22 mouse cellular contexts compared by ENCODE assay signal in genomic region chr3:138499854-138500740, GRCm38 (mm10). TPM values are rescaled to one million over a fixed set of nuclear protein-coding genes. Genes with fewer than 3 reads are reported as not detected.
DNase-seq lines count a peak whose midpoint lies in the region; ATAC-seq and TF ChIP-seq lines count a peak whose summit lies in the region.
"Had no signal": no experiment of that assay in that cellular context is flagged by ENCODE, and none has a peak within 500 bp of the region (broad histone marks: within the 10 kb centered on the region; RNA-seq: fewer than 3 reads in every experiment).

No protein-coding gene starts in this region.

- no peaks in the 10 kb centered on the region for H3K27me3 ChIP-seq in hindbrain, embryonic 14.5 days (ENCODE audit: control insufficient read depth, insufficient read depth, low read length)
- H3K27me3 ChIP-seq in midbrain, embryonic 15.5 days (replicated peaks): no peaks in the 10 kb centered on the region
- no peaks in the 10 kb centered on the region for H3K27me3 ChIP-seq in liver, postnatal 0 days (ENCODE audit: insufficient read depth, low read length)
- no peaks in the 10 kb centered on the region for H3K27me3 ChIP-seq in forebrain, embryonic 14.5 days (replicated peaks; ENCODE audit: control insufficient read depth, insufficient read depth, low read length)
- H3K27me3 ChIP-seq in liver, embryonic 11.5 days (replicated peaks; ENCODE audit: control insufficient read depth, insufficient read depth, low read length): no peaks in the 10 kb centered on the region
- H3K27me3 ChIP-seq: forebrain, embryonic 15.5 days; intestine, embryonic 15.5 days; limb, embryonic 15.5 days; stomach, embryonic 15.5 days had no signal

- 0 out of 2 replicates have a peak overlapping the region, but pooled peaks have one; percentile 13 for H3K9ac ChIP-seq in hindbrain, embryonic 14.5 days
- H3K9ac ChIP-seq in midbrain, embryonic 15.5 days: no peak overlapping the region
- H3K9ac ChIP-seq in liver, postnatal 0 days (replicated peaks): no peak overlapping the region
- no peak overlapping the region for H3K9ac ChIP-seq in forebrain, embryonic 14.5 days (ENCODE audit: low read length)
- no peak overlapping the region for H3K9ac ChIP-seq in liver, embryonic 11.5 days (ENCODE audit: low read depth, low read length)
- H3K9ac ChIP-seq: forebrain, embryonic 15.5 days; intestine, embryonic 15.5 days; limb, embryonic 15.5 days; stomach, embryonic 15.5 days had no signal

- no peak overlapping the region for H3K4me3 ChIP-seq in hindbrain, embryonic 14.5 days (replicated peaks; ENCODE audit: low read length)
- no peak overlapping the region for H3K4me3 ChIP-seq in midbrain, embryonic 15.5 days
- no peak overlapping the region for H3K4me3 ChIP-seq in liver, postnatal 0 days (ENCODE audit: low read depth, low read length)
- H3K4me3 ChIP-seq in forebrain, embryonic 14.5 days (ENCODE audit: low read depth, low read length): no peak overlapping the region
- H3K4me3 ChIP-seq in liver, embryonic 11.5 days (ENCODE audit: low read depth, low read length): no peak overlapping the region
- H3K4me3 ChIP-seq: forebrain, embryonic 15.5 days; gastrocnemius, adult 2 months; heart, adult 2 months; intestine, embryonic 15.5 days; limb, embryonic 15.5 days; stomach, embryonic 15.5 days had no signal

- peaks cover 13% of the 10 kb centered on the region for H3K4me1 ChIP-seq in hindbrain, embryonic 14.5 days (replicated peaks; ENCODE audit: control insufficient read depth, insufficient read depth, low read length)
- H3K4me1 ChIP-seq in midbrain, embryonic 15.5 days: no peaks in the 10 kb centered on the region
- peaks cover 9% of the 10 kb centered on the region for H3K4me1 ChIP-seq in liver, postnatal 0 days (ENCODE audit: insufficient read depth)
- H3K4me1 ChIP-seq in forebrain, embryonic 14.5 days (ENCODE audit: control insufficient read depth, insufficient read depth, low read length): no peaks in the 10 kb centered on the region
- peaks cover under 1% of the 10 kb centered on the region; the same call in 1 of the 2 replicates for H3K4me1 ChIP-seq in liver, embryonic 11.5 days (replicated peaks; ENCODE audit: control insufficient read depth, insufficient read depth, low read length)
- H3K4me1 ChIP-seq: forebrain, embryonic 15.5 days; intestine, embryonic 15.5 days; limb, embryonic 15.5 days; stomach, embryonic 15.5 days had no signal

- no peak for TF ChIP-seq EP300 in liver, postnatal 0 days (IDR thresholded peaks at IDR 0.05; ENCODE audit: low read depth)

- ATAC-seq in hindbrain, embryonic 14.5 days (ENCODE audit: low FRiP score): peak; percentile 37; the same call in 1 of the 2 replicates
- 0 out of 2 replicates have a peak, but pooled peaks have one; percentile 48 for ATAC-seq in midbrain, embryonic 15.5 days (replicated peaks)
- no peak for ATAC-seq in inflammation-experienced regulatory T-cells, adult 6 months
- no peak for ATAC-seq in liver, postnatal 0 days
- no peak for ATAC-seq in forebrain, embryonic 14.5 days
- no peak for ATAC-seq in liver, embryonic 11.5 days (replicated peaks; ENCODE audit: low FRiP score)
- ATAC-seq: CD4-positive, CD25-positive, alpha-beta regulatory T cell, adult 4 months; forebrain, embryonic 15.5 days; intestine, embryonic 15.5 days had no signal

- H3K4me2 ChIP-seq in hindbrain, embryonic 14.5 days (replicated peaks): peak overlapping the region; percentile 31
- H3K4me2 ChIP-seq in midbrain, embryonic 15.5 days: 0 out of 2 replicates have a peak overlapping the region, but pooled peaks have one; percentile 0
- no peak overlapping the region for H3K4me2 ChIP-seq in liver, postnatal 0 days (ENCODE audit: low read depth, low read length)
- no peak overlapping the region for H3K4me2 ChIP-seq in forebrain, embryonic 14.5 days (ENCODE audit: low read length)
- no peak overlapping the region for H3K4me2 ChIP-seq in liver, embryonic 11.5 days
- H3K4me2 ChIP-seq: forebrain, embryonic 15.5 days; intestine, embryonic 15.5 days; limb, embryonic 15.5 days; stomach, embryonic 15.5 days had no signal

- WGBS in hindbrain, embryonic 14.5 days: 11% methylated on average over 15 of the region's 15 CpGs
- 12% methylated on average over 15 of the region's 15 CpGs for WGBS in midbrain, embryonic 15.5 days
- 80% methylated on average over 15 of the region's 15 CpGs for WGBS in liver, postnatal 0 days (ENCODE audit: insufficient replicate concordance)
- WGBS in forebrain, embryonic 14.5 days: 59% methylated on average over 15 of the region's 15 CpGs
- 81% methylated on average over 15 of the region's 15 CpGs for WGBS in liver, embryonic 11.5 days

- H3K9me3 ChIP-seq in hindbrain, embryonic 14.5 days (ENCODE audit: control insufficient read depth, low read length): no peaks in the 10 kb centered on the region
- no peaks in the 10 kb centered on the region for H3K9me3 ChIP-seq in midbrain, embryonic 15.5 days
- no peaks in the 10 kb centered on the region for H3K9me3 ChIP-seq in liver, postnatal 0 days (ENCODE audit: low read length)
- no peaks in the 10 kb centered on the region for H3K9me3 ChIP-seq in forebrain, embryonic 14.5 days (replicated peaks; ENCODE audit: control insufficient read depth, low read length)
- H3K9me3 ChIP-seq in liver, embryonic 11.5 days (ENCODE audit: control insufficient read depth, low read length): no peaks in the 10 kb centered on the region
- H3K9me3 ChIP-seq: forebrain, embryonic 15.5 days; intestine, embryonic 15.5 days; limb, embryonic 15.5 days; stomach, embryonic 15.5 days had no signal

- TF ChIP-seq CTCF in liver, postnatal 0 days (IDR thresholded peaks at IDR 0.05; ENCODE audit: low read depth): no peak

- H3K36me3 ChIP-seq in hindbrain, embryonic 14.5 days (replicated peaks; ENCODE audit: control insufficient read depth, insufficient read depth): no peaks in the 10 kb centered on the region
- no peaks in the 10 kb centered on the region for H3K36me3 ChIP-seq in midbrain, embryonic 15.5 days (replicated peaks)
- H3K36me3 ChIP-seq in liver, postnatal 0 days (replicated peaks; ENCODE audit: insufficient read depth, low read length): no peaks in the 10 kb centered on the region
- no peaks in the 10 kb centered on the region for H3K36me3 ChIP-seq in forebrain, embryonic 14.5 days (ENCODE audit: control insufficient read depth, insufficient read depth, low read length)
- H3K36me3 ChIP-seq in liver, embryonic 11.5 days (ENCODE audit: control insufficient read depth, insufficient read depth, low read length): no peaks in the 10 kb centered on the region
- H3K36me3 ChIP-seq: forebrain, embryonic 15.5 days; intestine, embryonic 15.5 days; limb, embryonic 15.5 days; stomach, embryonic 15.5 days had no signal

- H3K27ac ChIP-seq in hindbrain, embryonic 14.5 days: peak overlapping the region; percentile 24; the same call in 1 of the 2 replicates
- H3K27ac ChIP-seq in midbrain, embryonic 15.5 days: no peak overlapping the region
- H3K27ac ChIP-seq in liver, postnatal 0 days (ENCODE audit: low read depth): no peak overlapping the region
- H3K27ac ChIP-seq in forebrain, embryonic 14.5 days (ENCODE audit: low read depth, low read length): no peak overlapping the region
- H3K27ac ChIP-seq in liver, embryonic 11.5 days (ENCODE audit: low read depth, low read length): no peak overlapping the region
- H3K27ac ChIP-seq: forebrain, embryonic 15.5 days; gastrocnemius, adult 2 months; heart, adult 2 months; intestine, embryonic 15.5 days; kidney, postnatal 0 days; limb, embryonic 15.5 days; stomach, embryonic 15.5 days had no signal

- peak; percentile 66 for DNase-seq in embryo, embryonic 11.5 days (ENCODE audit: low read depth, low spot score)
- DNase-seq in hindbrain, embryonic 14.5 days (ENCODE audit: low spot score): no peak
- peak; percentile 67 for DNase-seq in retina, embryonic 14.5 days (ENCODE audit: low spot score)
- DNase-seq in liver, postnatal 0 days: no peak
- no peak for DNase-seq in forebrain, embryonic 14.5 days (ENCODE audit: low spot score)
- DNase-seq in liver, embryonic 11.5 days (ENCODE audit: low spot score): no peak
- DNase-seq: adrenal gland, postnatal 14 days; cerebellum, postnatal 10 days; gastrocnemius, adult 2 months; heart, adult 2 months; layer of hippocampus, adult 9-11 months; lung, adult 2 months; spleen, adult 18-20 months; thymus, postnatal 36 days had no signal

RNA-seq across cellular contexts. Expression of gene Metap1, which starts 10.8 kb away (rescaled TPM):
- polyA plus RNA-seq in hindbrain, embryonic 14.5 days (2014; fragmentation: Nextera tagmentation; extraction: Ambion mirVana): 58.3 and 61.9 TPM in 2 replicates
- 47.6 and 48.5 TPM in 2 replicates for polyA plus RNA-seq in midbrain, embryonic 15.5 days (2015; fragmentation: Nextera tagmentation; extraction: Ambion mirVana)
- 10 to 100 TPM; 30.5 to 37.9 (median 35.2) TPM for polyA plus RNA-seq in inflammation-experienced regulatory T-cells, adult 6 months (2017; shearing (Covaris generic))
- 17.3 and 17.4 TPM in 2 replicates for polyA plus RNA-seq in liver, postnatal 0 days (2015; fragmentation: Nextera tagmentation; extraction: Ambion mirVana)
- polyA plus RNA-seq in forebrain, embryonic 14.5 days (2014; fragmentation: Nextera tagmentation; extraction: Ambion mirVana): 48.9 and 51.8 TPM in 2 replicates
- polyA plus RNA-seq in liver, embryonic 11.5 days (2014; fragmentation: Nextera tagmentation; extraction: Ambion mirVana): 51.8 and 54.1 TPM in 2 replicates

RNA-seq across cellular contexts. Expression of gene Eif4e, which starts 25.9 kb away (rescaled TPM):
- polyA plus RNA-seq in hindbrain, embryonic 14.5 days (2014; fragmentation: Nextera tagmentation; extraction: Ambion mirVana): 314 and 377 TPM in 2 replicates
- polyA plus RNA-seq in midbrain, embryonic 15.5 days (2015; fragmentation: Nextera tagmentation; extraction: Ambion mirVana): 356 and 364 TPM in 2 replicates
- 100 to 1,000 TPM; 233 to 405 (median 322) TPM for polyA plus RNA-seq in inflammation-experienced regulatory T-cells, adult 6 months (2017; shearing (Covaris generic))
- 93.7 and 98.3 TPM in 2 replicates for polyA plus RNA-seq in liver, postnatal 0 days (2015; fragmentation: Nextera tagmentation; extraction: Ambion mirVana)
- polyA plus RNA-seq in forebrain, embryonic 14.5 days (2014; fragmentation: Nextera tagmentation; extraction: Ambion mirVana): 448 and 459 TPM in 2 replicates
- polyA plus RNA-seq in liver, embryonic 11.5 days (2014; fragmentation: Nextera tagmentation; extraction: Ambion mirVana): 442 and 454 TPM in 2 replicates

RNA-seq across cellular contexts. Expression of gene Adh5, which starts 57.2 kb away (rescaled TPM):
- 196 and 198 TPM in 2 replicates for polyA plus RNA-seq in hindbrain, embryonic 14.5 days (2014; fragmentation: Nextera tagmentation; extraction: Ambion mirVana)
- polyA plus RNA-seq in midbrain, embryonic 15.5 days (2015; fragmentation: Nextera tagmentation; extraction: Ambion mirVana): 194 and 197 TPM in 2 replicates
- polyA plus RNA-seq in inflammation-experienced regulatory T-cells, adult 6 months (2017; shearing (Covaris generic)): 100 to 1,000 TPM; 113 to 118 (median 116) TPM
- polyA plus RNA-seq in liver, postnatal 0 days (2015; fragmentation: Nextera tagmentation; extraction: Ambion mirVana): 247 and 271 TPM in 2 replicates
- 295 and 320 TPM in 2 replicates for polyA plus RNA-seq in forebrain, embryonic 14.5 days (2014; fragmentation: Nextera tagmentation; extraction: Ambion mirVana)
- 176 and 184 TPM in 2 replicates for polyA plus RNA-seq in liver, embryonic 11.5 days (2014; fragmentation: Nextera tagmentation; extraction: Ambion mirVana)

Comparison
In these comparisons a context has a peak if more than half of its experiments do, and no peak if none do; other contexts are left out.
1. DNase-seq: peak in embryo, embryonic 11.5 days (single experiment) and retina, embryonic 14.5 days (single experiment); none in hindbrain, embryonic 14.5 days (single experiment), liver, postnatal 0 days (single experiment), forebrain, embryonic 14.5 days (single experiment) and liver, embryonic 11.5 days (single experiment).
2. ATAC-seq: peak in hindbrain, embryonic 14.5 days (single experiment) and midbrain, embryonic 15.5 days (single experiment); none in inflammation-experienced regulatory T-cells, adult 6 months (single experiment), liver, postnatal 0 days (single experiment), forebrain, embryonic 14.5 days (single experiment) and liver, embryonic 11.5 days (single experiment).
3. H3K4me2 ChIP-seq: peak in hindbrain, embryonic 14.5 days (single experiment) and midbrain, embryonic 15.5 days (single experiment); none in liver, postnatal 0 days (single experiment), forebrain, embryonic 14.5 days (single experiment) and liver, embryonic 11.5 days (single experiment).